Mouse (Mus musculus): ENCODE measurements around the gene Dennd4b.
"Not testable (repeated sequence)": the region's sequence is repeated elsewhere in the genome, so short reads cannot be mapped to it uniquely, and the experiment has no call there.

The Dennd4b gene

DNA sequence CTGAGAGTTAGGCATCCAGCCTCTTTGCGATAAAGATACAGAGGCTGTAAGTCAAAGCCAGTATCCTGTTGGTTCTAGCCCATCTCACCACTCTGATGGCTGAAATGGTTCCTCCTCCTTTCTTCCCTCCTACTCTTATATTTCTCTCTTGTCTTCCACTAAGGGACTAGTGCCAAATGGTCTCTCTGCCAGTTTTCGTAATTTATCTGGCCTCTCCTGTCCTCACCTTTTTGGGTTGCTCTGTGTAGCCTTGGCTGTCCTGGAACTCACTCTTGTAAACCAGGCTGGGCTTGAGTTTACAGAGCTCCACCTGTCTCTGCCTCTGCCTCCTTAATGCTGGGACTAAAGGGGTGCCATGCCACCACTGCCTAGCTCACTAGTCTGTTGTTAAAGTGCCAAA is 12.3 kb upstream of the Dennd4b start:
- in situ Hi-C loops (cut with MboI, MseI) = not testable (repeated sequence)

DNA sequence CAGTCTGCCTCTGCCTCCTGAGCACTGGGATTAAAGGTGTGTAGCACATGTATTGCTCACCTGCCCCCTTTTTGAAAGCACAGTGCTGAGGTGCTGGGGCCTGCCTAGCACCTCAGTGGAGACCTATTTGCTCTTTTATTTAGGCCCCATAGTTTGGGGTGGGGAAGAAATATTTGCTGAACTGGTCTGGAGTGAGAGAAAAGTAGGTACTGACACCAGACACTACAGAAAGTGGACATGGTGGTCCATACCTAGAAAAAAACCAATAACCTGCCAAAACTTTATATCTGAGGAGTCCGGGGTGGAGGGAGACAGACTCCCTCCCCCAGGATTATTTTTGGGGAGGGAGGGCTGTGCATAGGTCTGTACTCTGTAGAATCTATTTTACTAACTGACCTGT is 11.8 kb upstream of the Dennd4b start:
- in situ Hi-C loops (cut with MboI, MseI) = not testable (repeated sequence)

DNA sequence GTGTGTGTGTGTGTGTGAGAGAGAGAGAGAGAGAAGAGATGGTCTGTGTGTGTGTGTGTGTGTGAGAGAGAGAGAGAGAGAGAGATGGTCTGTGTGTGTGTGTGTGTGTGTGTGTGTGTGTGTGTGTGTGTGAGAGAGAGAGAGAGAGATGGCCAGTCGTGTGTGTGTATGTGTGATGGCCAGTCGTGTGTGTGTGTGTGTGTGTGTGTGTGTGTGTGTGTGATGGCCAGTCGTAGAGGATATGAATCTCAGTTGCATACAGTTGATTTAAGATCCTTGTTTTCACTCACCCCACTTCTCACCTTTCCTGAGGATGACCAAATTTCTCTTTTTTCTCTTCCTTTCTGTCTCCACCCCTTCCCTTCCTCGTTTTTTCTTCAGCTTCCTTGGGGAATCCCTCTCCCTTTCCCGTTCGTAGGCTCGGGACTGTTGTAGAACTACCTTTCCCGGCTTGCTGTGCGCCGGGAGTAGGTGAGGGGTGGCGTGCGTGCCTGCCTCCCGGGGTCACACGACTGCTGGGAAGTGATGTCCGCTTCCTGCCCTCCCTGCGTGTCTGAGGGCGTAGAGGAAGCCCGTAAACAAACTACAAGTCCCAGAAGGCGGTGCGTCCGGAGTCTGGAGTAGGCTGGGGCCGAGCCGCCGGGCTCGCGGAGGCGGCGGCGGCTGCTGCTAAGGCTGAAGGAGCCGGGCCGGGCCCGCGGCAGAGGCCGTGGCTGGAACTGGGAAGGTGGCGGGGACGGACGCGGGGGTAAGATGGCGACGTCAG is 11.1 kb upstream of the Dennd4b start, which contains the start of gene Crtc2:
Gene Crtc2, plus strand, starts transcription at position 511 of the 766 bp plus-strand sequence.
- in situ Hi-C loops (cut with MboI, MseI) = no loop called here

DNA sequence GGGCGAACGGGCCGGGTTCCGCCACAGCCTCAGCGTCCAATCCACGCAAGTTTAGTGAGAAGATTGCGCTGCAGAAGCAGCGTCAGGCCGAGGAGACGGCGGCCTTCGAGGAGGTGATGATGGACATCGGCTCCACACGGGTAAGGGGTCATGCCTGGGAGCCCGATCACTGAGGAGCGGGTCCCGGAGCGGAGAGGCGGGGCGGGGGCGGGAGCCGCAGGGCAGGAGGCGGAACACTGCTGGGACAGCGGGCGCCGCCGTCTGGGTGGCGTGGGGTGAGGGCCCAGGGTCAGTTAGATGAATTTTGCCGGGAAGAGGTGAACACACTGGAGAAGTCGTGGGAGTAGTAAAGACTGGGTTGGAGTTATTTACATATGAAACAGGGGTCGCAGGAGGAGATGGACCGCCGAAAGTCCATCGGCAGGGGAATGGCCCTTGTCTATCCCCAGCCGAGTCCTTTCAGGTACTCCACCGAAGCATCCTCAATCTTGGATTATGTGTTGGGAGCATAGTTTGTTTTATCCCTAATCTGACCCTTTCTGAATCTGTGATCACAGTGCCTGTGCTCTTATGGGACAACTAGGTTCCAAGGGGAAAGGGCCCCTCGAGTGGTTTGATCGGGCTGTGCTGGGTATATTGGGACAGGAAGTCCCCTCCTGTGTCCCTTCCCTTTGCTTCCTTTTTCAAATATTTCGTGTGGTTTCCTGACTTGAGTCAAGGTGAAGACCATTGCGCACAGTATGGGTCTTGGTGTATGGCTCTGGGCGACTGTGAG is 10.4 kb upstream of the Dennd4b start:
- in situ Hi-C loops (cut with MboI, MseI) = no loop called here

DNA sequence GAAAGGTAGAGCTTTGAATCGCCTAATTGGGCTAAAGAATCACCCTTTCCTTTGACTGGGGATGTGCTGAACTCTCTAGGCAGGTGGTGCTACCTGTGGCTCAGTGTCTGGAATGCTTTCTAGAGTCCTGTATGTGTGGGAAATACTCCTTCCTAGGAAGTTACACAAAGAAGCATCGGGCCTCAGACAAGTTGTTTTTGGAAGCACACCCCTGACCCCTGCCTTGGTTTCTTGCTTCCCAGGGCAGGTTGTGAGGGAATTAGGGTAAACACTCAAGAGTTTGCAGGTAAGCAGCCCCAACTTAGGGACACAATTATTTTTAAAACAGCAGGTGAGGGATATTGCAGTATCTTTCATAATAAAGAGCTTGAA is 9.8 kb upstream of the Dennd4b start:
- in situ Hi-C loops (cut with MboI, MseI) = no loop called here

DNA sequence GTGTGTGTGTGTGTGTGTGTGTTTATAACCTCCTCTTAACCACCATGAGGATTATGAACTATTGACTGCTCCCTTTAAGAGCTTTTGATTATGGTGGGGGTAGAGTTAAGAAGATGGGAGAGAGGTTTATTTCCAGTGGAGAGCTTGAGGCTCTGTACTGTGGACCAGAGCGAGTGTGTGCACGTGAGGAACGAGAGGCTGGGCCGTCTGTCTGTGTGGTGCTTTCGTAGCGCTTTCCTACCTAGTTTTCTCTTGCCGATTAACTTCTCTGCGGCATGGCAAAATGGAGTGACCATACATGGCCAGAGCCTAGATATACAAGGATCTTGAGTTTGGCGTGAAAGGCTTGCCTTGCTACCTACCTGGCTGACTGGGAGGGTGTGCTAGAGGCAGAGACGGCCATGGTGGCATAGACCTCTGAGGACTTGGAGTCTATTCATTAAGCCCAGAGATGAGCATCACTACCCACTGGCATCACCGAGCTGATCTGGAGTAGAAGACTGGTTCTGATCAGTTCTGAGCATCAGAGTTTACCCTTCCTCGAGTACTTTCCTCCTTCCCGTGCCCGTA is 9.1 kb upstream of the Dennd4b start:
- in situ Hi-C loops (cut with MboI, MseI) = no loop called here

DNA sequence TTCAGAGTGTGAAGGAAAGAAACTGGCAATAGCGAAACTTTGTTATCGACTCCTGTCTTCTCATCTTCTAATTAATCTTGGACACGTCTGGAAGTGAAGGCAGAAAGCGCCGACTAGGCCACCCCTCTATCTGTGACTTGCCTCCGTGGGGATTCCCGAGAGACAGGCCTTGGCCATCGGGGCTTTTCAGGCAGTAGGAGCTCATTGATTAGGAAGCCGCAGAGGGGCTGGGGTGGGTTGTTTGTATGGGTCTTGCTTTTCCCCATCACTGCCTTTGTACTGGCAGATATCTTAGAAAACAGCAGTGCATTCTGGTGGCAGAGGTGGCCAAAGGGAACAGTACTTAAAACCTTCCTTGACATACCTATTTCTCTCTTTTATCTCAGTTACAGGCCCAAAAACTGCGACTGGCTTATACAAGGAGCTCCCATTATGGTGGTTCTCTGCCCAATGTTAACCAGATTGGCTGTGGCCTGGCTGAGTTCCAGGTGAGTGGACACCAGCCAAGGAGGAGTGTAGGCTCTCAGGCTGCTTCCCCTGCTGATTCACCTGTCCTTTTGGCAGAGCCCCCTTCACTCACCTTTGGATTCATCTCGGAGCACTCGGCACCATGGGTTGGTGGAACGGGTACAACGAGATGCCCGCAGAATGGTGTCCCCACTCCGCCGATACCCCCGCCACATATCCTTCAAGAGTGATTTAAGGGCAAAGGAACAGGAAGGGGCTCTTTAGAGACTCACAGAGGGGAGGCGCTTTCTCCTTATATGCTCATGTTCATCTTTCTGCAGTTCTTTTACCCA is 8.1 kb upstream of the Dennd4b start:
- in situ Hi-C loops (cut with MboI, MseI) = no loop called here

DNA sequence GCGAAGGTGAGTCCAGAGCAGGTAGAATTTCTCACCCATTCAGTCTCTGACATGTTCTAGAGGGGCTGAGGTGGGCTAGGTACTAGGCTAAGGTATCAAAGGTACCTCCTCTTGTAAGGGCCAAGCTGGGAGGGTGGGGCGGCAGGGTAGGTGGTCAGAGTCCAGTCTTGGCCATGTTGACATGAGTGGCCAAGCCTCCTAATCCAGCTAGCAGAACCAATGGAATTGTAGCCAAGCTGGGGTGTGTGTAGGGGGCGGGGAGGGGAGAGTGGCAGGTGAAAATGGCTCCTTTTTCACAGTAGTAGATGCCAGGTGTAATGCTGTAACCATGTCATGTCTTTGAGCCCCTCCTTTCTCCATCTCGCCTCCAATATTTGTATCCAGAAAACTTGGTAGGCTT is 6.5 kb upstream of the Dennd4b start:
- in situ Hi-C loops (cut with MboI, MseI) = no loop called here

DNA sequence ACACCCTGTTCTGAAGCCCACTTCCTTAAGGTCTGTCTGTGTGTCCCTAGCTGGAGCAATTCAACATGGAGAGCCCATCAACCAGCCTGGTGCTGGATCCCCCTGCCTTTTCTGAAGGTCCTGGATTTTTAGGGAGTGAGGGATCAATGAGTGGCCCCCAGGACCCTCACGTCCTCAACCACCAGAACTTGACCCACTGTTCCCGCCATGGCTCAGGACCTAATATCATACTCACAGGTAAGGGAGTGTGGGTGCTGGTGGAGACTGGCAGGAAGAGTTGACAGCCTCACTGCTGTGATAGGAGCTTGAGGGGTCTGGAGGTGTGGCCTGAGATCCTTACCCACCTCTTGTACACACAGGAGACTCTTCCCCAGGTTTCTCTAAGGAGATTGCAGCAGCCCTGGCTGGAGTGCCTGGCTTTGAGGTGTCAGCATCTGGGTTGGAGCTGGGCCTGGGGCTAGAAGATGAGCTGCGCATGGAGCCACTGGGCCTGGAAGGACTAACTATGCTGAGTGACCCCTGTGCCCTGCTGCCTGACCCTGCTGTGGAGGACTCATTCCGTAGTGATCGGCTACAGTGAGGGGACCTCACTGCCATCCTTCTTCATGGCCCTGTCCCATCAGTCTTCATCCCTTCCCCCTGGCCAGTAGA is 1.7 kb upstream of the Dennd4b start:
- in situ Hi-C loops (cut with MboI, MseI) = no loop called here

DNA sequence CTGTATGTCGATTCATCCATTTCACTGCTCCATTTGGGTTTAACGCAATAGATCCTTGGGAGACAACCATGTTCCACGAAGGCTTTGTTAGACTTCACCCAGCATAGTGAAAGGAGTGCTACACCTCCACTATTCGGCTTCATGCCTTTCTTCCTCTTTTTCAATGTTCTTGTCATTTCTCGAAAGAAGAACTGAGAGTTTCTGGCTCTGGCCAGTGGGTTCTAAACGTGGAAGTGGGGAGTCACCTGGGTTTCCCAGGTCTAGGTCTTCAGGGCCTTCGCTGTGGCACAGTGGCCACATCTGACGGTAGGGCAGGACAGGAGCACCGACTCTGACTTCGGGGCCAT is 325 bp upstream of the Dennd4b start:
- in situ Hi-C loops (cut with MboI, MseI) = no loop called here

DNA sequence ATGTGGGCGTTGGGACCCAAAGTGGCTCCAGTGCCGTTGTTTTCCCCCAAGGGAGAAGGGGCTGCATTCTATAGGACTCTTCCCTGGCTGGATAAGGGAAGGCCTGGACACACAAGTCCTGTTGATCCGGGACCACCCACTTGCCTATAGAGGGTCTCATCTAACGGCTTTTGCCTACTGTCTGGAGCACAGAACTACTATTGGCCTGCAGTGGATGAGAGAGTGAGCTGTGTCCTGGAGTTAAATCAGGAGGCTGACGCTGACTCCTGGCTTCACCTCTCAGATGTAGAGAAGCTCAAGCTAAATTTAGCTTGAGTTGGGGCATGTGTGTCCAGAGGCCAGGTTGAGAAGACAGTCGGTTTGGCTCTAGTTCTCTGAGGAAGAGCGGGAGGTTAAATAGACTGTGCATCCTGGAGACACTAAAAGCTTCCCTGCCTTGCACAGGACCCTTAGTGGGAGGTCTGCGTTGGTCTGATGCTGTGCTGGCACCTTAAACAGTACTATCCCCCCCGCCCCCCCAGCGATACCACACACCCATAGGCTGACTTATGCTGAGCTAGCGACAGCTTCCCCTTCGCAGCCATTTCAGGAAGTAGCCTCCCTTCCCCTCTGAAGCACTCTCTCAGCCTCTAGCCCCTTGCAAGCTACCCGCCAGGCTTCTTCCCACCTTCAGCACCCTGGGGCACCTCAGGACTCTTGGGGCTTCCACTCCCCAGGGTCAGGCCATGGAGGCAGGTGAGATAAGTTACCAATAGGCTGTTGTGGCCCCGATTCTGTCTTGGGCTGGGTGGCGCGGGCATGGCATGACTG is 1.2 kb downstream of the Dennd4b start:
- in situ Hi-C loops (cut with MboI, MseI) = no loop called here

DNA sequence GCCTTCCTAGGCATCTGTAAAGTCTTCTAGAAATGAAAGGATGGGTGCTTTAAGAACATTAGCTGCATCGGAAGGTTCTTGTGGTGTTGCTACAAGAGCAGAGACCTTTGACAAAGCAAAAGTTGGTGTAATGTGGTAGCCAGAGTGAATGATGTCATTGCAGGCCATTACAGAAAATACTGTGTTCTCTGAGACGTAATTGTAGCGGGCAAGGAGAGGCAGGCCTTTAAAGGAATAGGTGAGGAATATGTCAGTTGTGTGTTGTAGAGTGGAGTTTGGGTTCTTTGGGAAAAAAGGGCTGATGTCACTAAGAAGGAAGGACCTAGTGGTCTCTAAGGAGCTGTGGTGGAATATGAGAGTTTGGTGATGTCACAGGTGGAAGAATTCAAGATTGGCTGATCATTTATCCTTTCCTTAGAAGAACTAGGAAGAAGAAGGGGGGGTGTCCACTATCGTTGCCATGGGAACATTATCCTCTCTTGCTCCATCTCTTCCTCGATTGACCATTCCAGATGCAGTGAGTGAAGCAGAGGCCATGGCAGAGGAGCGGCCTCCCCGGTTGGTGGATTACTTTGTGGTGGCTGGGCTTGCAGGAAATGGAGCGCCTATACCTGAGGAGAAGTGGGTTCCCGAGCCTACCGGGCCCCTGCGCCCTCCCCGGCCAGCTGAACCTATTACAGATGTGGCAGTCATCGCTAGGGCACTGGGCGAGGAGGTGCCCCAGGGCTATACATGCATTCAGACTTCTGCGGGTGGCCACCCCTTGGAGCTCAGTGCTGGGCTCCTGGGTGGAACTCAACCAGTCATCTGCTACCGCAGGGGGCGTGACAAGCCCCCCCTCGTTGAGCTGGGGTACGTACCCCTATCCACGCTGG is 2.2 kb downstream of the Dennd4b start:
- in situ Hi-C loops (cut with MboI, MseI) = no loop called here

DNA sequence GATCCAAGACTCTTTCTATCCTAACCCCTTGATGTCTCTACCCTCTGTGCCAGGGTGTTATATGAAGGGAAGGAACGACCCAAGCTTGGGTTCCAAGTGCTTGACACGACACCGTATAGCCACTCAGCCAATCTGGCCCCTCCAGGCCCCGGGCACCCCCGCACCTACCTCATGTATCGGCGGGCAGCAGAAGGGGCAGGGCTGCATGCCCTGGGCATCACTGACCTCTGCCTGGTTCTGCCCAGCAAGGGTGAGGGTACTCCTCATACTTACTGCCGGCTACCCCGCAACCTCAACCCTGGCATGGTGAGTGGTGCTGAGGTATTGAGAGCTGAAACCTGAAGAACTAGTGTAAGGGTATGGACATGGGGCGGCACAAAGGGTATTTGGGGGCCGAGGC is 3.2 kb downstream of the Dennd4b start:
- in situ Hi-C loops (cut with MboI, MseI) = no loop called here

DNA sequence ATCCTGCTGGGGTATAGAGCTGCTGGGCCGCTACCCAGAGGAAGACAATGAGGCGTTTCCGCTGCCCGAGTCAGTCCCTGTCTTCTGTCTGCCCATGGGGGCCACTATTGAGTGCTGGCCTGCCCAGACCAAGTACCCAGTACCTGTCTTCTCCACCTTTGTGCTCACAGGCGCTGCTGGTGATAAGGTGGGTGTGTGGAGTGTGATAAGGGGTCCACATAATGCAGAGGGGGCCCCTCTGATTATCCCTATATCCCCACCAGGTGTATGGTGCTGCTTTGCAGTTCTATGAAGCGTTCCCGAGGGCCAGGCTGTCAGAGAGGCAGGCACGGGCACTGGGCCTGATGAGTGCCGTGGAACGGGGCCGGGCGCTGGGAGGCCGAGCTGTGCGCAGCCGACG is 4.0 kb downstream of the Dennd4b start:
- in situ Hi-C loops (cut with MboI, MseI) = no loop called here

DNA sequence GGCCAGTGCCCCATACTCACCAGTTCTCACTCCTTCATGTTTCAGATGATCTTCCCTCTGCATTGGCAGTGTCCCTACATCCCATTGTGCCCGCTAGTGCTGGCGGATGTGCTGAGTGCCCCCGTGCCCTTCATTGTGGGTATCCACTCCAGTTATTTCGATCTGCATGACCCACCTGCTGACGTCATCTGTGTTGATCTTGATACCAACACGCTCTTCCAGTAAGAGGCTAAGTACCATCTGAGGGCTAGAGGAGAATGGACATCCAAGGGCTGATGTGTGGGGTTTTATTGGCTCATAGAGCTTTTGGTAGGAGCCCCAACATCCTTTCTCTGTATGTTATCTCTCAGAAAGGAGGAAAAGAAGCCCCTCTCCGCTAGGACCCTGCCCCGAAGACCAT is 5.8 kb downstream of the Dennd4b start:
- in situ Hi-C loops (cut with MboI, MseI) = no loop called here

DNA sequence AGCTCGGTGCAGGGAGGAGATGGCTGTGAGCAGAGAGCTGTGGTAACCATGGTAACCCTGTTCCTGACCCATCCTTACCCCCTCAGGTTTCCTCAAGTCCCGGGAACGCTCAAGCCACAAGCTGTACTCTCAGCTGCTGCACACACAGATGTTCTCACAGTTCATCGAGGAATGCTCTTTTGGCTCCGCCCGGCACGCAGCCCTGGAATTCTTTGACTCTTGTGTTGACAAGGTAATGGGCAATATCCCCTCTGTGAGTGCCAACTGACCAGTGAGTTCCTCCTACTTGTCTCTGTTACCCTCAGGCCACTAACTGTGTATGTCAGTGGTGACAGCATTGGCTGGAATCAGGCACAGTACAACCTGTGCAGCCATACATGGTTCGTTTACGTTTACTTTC is 7.2 kb downstream of the Dennd4b start:
- in situ Hi-C loops (cut with MboI, MseI) = no loop called here

DNA sequence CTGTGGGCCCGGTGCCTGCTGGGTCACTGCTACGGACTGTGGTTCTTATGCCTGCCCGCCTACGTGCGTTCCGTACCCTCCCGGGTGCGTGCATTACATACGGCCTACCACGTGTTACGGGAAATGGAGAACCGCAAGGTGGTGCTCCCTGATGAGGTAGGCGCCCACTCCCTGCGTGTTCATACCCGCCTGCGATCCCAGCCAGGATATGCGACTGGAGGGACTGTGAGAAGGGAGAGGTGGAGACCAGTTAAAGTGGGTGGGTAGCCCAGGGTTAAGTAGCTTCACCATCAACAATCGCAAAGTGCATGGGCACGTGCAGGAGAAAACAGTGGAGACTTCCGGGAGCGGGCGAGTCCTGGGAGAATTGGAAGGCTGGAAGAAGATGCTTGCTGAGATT is 8.9 kb downstream of the Dennd4b start:
- in situ Hi-C loops (cut with MboI, MseI) = no loop called here

DNA sequence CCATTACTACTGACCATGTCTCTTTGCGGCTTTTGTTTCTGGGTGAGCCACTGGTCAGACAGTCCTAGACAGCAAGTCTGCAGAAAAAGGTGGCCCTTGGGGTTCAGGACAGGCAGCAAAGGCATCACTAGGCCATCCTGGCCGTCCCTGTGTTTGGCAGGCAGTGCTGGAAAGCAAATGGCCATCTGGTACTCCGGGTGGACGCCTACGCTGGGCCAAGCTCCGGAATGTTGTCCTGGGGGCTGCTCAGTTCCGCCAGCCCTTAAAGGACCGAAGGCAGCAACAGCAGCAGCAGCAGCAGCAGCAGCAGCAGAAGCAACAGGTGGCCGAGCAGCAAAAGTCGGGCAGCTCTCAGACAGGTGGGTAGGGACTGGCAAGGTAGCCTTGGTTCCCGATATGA is 10.3 kb downstream of the Dennd4b start:
- in situ Hi-C loops (cut with MboI, MseI) = no loop called here

DNA sequence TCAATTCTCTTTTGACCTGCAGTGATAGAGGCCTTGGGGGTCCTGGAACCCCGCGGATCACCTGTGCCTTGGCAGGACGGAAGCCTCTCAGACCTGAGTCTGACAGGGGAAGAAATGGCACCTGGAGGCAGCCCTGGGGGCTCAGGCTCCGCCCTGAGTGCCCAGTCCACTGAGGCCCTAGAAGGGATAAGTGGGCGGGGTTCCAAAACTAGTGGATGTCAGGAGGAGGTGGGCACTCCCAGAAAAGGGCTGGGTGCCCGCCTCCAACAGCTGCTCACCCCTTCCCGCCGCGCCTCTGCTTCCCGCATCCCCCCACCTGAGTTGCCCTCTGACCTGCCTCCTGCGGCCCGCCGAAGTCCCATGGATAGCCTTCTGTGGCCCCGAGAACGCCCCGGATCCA is 11.9 kb downstream of the Dennd4b start:
- in situ Hi-C loops (cut with MboI, MseI) = no loop called here

DNA sequence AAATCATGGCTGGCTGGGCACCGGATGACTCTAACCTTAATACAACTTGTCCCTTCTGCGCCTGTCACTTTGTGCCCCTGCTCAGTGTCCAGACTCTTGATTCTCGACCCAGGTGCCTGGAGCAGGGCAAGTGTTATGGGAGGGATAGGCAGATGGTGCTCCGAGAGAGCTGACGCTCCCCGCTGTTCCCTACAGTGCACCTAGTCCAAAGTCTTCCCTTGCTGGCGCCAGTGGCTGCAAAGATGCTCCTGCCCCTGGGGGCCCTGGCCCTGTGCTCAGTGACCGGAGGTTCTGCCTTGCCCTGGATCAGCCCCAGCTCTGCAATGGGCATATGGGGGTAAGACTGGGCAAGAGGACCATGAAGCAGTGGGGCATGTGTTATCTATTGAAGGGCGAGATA is 12.8 kb downstream of the Dennd4b start:
- in situ Hi-C loops (cut with MboI, MseI) = no loop called here

All from T-helper 2 cell (primary cell).